16 mouse cellular contexts compared by ENCODE assay signal in the genomic region with DNA sequence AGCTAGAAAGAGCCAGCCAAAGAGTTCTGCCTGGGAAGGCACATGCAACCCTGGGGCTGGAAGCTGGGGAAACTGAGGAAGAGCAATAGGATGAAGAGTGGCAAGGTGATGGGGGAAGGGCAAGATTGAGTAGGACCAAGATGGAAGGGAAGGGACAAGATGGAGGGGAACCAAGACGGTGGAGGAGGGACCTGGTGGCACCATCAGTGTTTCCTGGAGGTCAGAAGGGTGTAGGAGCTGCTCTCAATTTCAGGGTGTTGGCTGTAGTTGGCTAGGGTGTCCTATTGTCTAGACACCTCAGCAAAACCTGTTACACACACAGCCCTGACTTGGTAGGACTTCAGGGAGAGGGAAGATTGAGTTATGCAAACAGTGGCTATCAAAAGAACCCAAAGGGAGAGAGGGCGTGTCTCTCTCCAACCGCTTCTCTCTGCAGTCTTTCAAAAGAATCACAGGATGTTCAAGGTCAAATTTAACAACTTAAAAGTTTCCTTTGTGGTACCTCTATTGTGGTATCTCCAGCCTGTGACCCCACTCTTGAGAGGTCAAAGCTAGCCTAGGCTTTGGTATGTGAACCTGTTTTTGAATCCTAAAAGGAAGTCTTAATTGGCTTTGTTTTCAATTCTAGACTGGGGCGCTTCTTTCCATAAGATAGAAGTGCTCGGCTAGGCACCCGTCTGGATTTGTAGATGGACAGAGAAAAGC.
"Had no signal": no experiment of that assay in that cellular context is flagged by ENCODE, and none has a peak within 500 bp of the region (broad histone marks: within the 10 kb centered on the region; RNA-seq: fewer than 3 reads in every experiment).

No protein-coding gene starts in this region.

- ATAC-seq: liver, postnatal 0 days; midbrain, embryonic 16.5 days had no signal

- H3K9me3 ChIP-seq: limb, embryonic 12.5 days; liver, embryonic 13.5 days; lung, embryonic 15.5 days; midbrain, embryonic 12.5 days had no signal

- DNase-seq: kidney, adult 18-20 months; kidney, postnatal 10 days; layer of hippocampus, postnatal 36 days; liver; liver, embryonic 13.5 days; liver, postnatal 0 days; lung, postnatal 14 days; retina, postnatal 1 day; thymus, adult 18-20 months; thymus, postnatal 14 days had no signal

- H3K9ac ChIP-seq: limb, embryonic 12.5 days; liver, embryonic 13.5 days; liver, postnatal 0 days; lung, embryonic 15.5 days; midbrain, embryonic 12.5 days; neural tube, embryonic 13.5 days had no signal

- H3K4me2 ChIP-seq: limb, embryonic 12.5 days; liver, embryonic 13.5 days; lung, embryonic 15.5 days; midbrain, embryonic 12.5 days; neural tube, embryonic 13.5 days had no signal

- H3K27ac ChIP-seq: limb, embryonic 12.5 days; liver, embryonic 13.5 days; lung, embryonic 15.5 days; macrophage; midbrain, embryonic 12.5 days had no signal

- H3K27me3 ChIP-seq: liver, embryonic 13.5 days; lung, embryonic 15.5 days had no signal

- H3K4me3 ChIP-seq: limb, embryonic 12.5 days; liver, embryonic 13.5 days; lung, embryonic 15.5 days; midbrain, embryonic 12.5 days; neural tube, embryonic 13.5 days had no signal

- H3K36me3 ChIP-seq: limb, embryonic 12.5 days; liver, embryonic 13.5 days; lung, embryonic 15.5 days; midbrain, embryonic 12.5 days; neural tube, embryonic 13.5 days had no signal
